Mouse (Mus musculus): Measurements from ENCODE around the gene Gng13.

DNA sequence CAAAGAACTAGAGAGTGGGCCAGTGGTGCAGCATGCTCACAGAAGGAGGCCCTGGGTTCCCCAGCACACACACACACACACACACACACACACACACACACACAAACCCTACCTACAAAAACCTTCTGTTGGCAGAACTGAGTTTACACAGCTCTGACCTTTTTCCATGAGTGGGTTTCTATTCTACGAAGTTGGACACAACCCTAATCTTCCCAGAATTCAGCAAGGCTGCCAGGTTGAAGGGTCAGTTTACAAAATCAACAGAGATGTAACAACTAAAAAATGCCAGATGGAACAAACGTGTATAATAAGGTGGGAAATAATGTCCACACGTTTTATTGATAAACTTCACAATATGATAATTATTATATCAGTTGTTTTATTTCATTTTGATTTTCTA, 40.7 kb downstream of the Gng13 start:
- TF ChIP-seq CTCF (IDR thresholded peaks at IDR 0.05; ENCODE audit: low read depth) (no peak), EP300 (IDR thresholded peaks at IDR 0.05; ENCODE audit: low read depth) (no peak)

Measured in heart, postnatal 0 days (tissue).